Mouse (Mus musculus) spleen, adult 2 months (tissue): Measurements from ENCODE around the gene Reg4.

ENCODE experiments used
- CTCF ChIP-seq: fragments of 200-500 bp; IDR thresholded peaks from 2 replicates; pipeline ENCODE4 v1.5.1; 2011; ENCODE audit warnings: mild to moderate bottlenecking, inconsistent platforms; ENCODE audit not compliant: insufficient read depth, insufficient read length, insufficient replicate concordance; ENCODE audit errors: extremely low read depth
- POLR2A ChIP-seq: fragments of 200-500 bp; IDR thresholded peaks from 2 replicates; pipeline ENCODE4 v1.6.1; 2011; ENCODE audit warnings: low read depth, low read length, inconsistent platforms

- no peak for TF ChIP-seq CTCF
- no peak for TF ChIP-seq POLR2A
These were observed 3.0 kb downstream of the Reg4 start for GRCm38 (mm10) chr3:98224975-98225374.
